ENCODE assay signal across 13 mouse cellular contexts in genomic region chr19:28192248-28192647, GRCm38 (mm10).
"Had no signal": no experiment of that assay in that cellular context is flagged by ENCODE, and none has a peak within 500 bp of the region (broad histone marks: within the 10 kb centered on the region; RNA-seq: fewer than 3 reads in every experiment).

No protein-coding gene starts in this region.

- H3K9me3 ChIP-seq: limb, embryonic 10.5 days; liver, embryonic 13.5 days; lung, embryonic 15.5 days had no signal

- DNase-seq: liver, embryonic 13.5 days; liver, postnatal 0 days; lung, postnatal 14 days; right cerebral cortex, postnatal 4 days; spleen, adult 18-20 months; thymus, postnatal 36 days had no signal

- H3K27me3 ChIP-seq: liver, embryonic 13.5 days; lung, embryonic 15.5 days; megakaryocyte, embryonic 14.5 days; midbrain, embryonic 13.5 days; neural tube, embryonic 12.5 days had no signal

- H3K36me3 ChIP-seq: limb, embryonic 10.5 days; liver, embryonic 13.5 days; lung, embryonic 15.5 days; midbrain, embryonic 13.5 days; neural tube, embryonic 12.5 days had no signal

- H3K4me2 ChIP-seq: liver, embryonic 13.5 days; lung, embryonic 15.5 days; midbrain, embryonic 13.5 days; neural tube, embryonic 12.5 days had no signal

- H3K9ac ChIP-seq: liver, embryonic 13.5 days; liver, postnatal 0 days; lung, embryonic 15.5 days; midbrain, embryonic 13.5 days; neural tube, embryonic 12.5 days had no signal

- ATAC-seq: liver, postnatal 0 days had no signal

- H3K4me1 ChIP-seq: liver, embryonic 13.5 days; lung, embryonic 15.5 days; megakaryocyte, embryonic 14.5 days; neural tube, embryonic 12.5 days had no signal

- H3K27ac ChIP-seq: left cerebral cortex, adult 2 months; limb, embryonic 10.5 days; liver, embryonic 13.5 days; lung, embryonic 15.5 days; macrophage; neural tube, embryonic 12.5 days had no signal

- H3K4me3 ChIP-seq: left cerebral cortex, adult 2 months; limb, embryonic 10.5 days; liver, embryonic 13.5 days; lung, embryonic 15.5 days; megakaryocyte, embryonic 14.5 days; midbrain, embryonic 13.5 days; neural tube, embryonic 12.5 days had no signal
